Mouse (Mus musculus) cerebellum, adult 18-20 months (tissue): ENCODE results near the gene Fastkd3.

Experiments
- DNase-seq, 2 experiments: peaks; one replicate each; pipeline ENCODE4 v3.0.0; 2021

The Fastkd3 gene

GRCm38 (mm10) chr13:68622792-68623191, 40.8 kb downstream of the Fastkd3 start:
- DNase-seq = no peak

- no peak for DNase-seq
Measured at GRCm38 (mm10) chr13:68627041-68627440, 45.0 kb downstream of the Fastkd3 start.
